Mouse (Mus musculus) frontal cortex, postnatal 25 days (tissue): ENCODE results near the gene Klhl3.
"Not testable (repeated sequence)": the region's sequence is repeated elsewhere in the genome, so short reads cannot be mapped to it uniquely, and the experiment has no call there.

Source experiments
- DNase-seq, 2 experiments: peaks; one replicate each; pipeline ENCODE4 v3.0.0; 2022; ENCODE audit warnings: low spot score in 2 of 2

Klhl3 gene

DNA sequence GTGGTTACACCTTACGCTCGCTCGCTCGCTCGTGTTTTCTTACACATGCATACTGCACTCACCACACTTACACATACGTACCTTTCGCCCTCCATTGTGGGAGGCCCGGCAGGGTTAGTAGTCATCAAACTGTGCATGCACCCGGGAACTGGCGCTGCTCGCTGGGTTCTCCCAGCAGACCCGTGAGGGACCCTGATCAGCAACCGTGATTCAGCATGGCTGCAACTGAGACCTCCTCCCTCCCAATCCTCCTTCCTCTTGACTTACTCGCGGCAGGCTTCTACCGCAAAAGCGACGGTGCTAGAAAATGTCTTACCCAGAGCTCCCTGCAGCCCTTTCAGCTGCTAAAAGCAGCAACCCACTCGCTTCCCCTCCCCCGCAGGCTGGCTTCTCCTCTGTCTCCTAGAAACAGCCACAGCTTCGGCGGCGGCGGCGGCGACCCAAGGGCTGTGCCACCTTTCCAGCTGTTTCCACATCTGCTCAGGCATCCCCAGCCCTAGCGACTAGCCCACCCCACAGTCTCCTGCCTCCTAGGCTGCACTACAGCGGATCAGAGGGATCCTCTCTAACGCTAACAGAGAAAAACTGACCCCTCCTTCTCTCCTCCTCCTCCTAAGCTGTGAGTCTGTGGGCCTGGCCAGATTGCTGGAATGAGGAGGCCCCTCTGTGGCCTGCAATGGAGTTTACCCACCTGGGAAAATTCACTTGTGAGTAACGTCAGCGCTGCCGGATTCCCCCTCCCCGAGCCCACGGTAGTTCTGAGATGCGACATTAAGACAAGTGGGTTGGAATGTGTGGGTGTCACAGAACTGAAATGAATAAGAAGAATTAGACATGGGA lies at the start of gene Klhl3:
TSS of gene Klhl3 (minus strand) at position 532 of the 840 bp plus-strand sequence.
- DNase-seq: peak; percentile 73 to 81

DNA sequence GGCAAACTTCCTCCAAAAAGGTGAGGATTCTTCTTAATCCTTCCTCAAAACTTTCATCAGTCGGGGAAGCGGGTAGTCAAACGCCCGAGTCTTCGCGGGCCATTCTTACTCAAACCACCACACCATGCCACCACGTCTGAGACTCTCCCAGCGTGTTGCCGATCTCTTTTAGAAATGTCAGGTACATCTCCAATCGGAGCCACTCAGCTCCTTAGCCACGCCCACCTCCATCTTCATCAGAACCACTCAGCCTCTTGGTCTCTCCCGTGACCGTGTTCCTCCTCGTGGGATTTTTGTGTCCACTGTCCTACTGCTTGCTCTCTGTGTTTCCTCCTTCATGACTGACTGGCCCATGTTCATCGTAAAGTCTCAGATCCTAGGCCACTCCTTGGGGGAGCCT lies 47.4 kb upstream of the Klhl3 start:
- no peak for DNase-seq

DNA sequence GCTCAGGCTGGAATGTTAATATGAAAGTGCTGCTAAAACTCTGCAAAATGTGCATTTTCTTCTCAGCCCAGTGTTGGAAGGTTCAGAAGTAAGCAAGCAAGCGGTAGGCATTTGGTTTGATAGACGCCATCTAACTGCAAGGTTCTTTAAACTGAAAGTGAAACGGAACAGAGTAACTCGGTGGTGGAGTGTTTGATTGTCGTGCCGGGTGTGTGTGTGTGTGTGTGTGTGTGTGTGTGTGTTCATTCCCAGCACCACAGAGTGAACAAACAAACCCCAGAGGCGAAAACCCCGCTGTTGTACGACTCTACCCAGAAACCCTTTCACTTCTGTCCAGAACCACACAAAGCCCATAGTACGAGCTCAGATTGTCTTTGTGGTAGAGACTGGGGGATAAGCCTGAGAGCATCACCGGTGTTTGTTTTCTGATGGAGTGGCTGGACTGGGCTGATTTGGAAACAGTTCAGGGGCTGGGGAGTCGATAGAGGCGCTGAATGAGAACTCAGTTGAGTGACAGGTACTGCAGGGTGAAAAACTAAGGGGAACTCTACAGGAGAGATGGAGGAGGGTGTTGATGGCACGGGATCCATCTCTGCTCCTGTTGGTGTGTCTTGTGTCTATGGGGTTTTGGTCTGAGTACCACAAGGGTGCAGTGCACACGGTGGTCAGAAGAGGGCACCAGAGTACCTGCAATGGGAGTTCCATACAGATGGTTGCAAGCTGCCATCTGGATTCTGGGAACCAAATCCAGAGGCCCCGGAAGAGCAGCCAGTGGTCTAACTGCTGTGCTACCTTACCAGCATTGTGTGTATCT lies 44.9 kb upstream of the Klhl3 start:
- peak; percentile 84 to 85 for DNase-seq

DNA sequence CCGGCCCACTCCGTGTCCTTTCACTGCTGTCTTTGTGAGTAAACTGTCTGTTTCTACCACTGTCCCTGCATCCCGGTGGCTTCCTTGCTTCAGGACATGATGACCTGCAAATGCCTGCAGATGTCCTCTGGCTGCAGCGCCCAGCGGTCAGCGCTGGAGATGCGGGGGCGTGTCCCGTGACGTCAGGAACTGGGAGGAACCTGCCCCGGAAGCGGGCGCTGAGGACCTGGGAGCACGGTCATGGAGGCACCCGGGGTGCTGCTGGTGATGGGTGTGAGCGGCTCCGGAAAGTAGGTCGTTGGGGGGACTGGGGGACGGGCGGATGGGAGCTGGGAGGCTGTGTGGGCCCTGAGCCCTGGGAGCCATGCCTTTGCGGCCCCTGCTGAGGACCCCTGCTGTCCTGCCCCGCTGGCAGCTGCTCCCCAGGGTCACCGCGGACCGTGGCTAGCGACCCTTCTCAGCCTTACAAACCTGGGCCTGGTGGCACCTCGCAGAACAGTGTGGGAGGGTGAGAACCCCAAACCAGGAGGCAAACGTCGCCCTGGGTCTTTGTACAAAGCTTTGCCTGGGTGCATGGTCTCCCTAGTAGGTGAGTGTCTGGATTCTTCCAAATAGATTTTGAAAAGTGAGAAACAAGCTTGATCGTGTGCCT lies 44.2 kb upstream of the Klhl3 start, which contains the start of gene Idnk:
TSS of gene Idnk (plus strand) at position 203 of the 652 bp plus-strand sequence.
- peak; percentile 64 to 69 for DNase-seq

DNA sequence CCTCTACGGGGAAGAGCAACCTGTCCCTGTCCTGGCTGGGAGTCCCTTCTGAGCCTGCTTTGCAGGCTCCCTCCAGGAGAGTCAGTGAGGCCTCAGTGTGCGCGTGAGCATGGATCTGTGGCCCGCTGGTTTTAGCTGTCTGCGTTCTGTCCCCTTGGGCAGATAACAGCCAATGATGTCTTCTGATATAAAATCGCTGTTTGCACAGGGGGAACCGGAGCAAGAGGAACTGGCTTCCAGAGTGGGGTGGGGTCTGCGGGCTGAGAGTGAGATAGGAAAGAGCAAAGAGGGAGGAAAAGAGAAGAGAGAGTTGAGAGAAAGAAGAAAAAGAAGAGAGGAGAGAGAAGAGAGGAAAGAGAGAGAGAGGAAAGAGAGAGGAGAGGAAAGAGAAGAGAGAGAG lies 43.6 kb upstream of the Klhl3 start:
- DNase-seq: no peak

DNA sequence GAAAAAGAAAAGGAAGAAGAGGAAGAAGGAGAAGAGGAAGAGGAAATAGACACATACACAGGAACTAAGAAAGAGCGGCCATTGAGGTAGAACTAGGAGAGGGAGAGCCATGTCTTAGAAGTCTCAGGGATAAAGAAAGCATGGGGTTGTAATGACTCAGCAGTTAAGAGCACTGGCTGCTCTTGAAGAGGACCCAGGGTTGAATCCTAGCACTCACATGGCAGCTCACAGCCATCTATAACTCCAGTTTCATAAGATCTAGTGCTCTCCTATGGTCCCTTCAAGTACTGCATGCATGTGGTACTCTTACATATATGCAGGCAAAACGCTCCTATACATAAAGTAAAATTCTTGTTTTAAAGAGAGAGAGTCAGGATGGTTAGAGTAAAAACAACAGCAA lies 42.6 kb upstream of the Klhl3 start:
- DNase-seq: no peak

DNA sequence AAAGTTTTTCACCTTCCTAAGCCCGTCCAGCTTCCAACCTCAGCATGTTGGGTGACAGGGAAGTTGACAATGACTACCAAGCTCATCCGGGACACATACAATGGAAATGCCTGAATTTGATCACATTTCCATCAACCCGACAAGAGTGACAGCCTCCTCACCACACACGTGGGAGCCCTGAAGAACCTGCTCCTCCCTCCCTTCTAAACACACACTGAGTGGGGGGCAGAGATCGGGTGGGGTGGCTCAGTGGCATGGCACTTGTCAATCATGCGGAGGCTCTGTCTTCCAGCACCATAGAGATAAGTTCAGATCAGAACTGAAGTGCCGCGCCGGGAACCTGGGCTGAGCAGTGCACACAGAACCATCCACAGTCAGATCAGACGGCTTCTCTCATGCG lies 37.0 kb upstream of the Klhl3 start:
- DNase-seq: no peak

DNA sequence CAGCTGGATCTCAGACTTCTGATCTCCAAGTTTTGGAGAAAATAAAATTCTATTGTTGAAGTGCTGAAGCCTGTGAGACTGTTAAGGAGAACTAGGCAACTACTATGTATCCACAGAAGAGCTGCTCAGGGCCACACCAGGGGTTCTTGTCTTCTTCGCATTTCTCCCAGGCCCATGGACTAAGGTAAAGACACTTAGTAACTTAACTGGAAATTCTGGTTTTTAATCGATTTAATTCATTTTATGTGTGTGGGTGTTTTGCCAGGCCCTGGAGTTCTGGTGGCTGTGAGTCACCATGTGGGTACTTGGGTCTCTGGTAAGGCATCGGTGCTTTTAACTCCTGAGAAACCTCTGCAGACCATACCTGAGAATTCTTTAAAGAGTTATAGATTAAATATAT lies 36.2 kb upstream of the Klhl3 start:
- no peak for DNase-seq

DNA sequence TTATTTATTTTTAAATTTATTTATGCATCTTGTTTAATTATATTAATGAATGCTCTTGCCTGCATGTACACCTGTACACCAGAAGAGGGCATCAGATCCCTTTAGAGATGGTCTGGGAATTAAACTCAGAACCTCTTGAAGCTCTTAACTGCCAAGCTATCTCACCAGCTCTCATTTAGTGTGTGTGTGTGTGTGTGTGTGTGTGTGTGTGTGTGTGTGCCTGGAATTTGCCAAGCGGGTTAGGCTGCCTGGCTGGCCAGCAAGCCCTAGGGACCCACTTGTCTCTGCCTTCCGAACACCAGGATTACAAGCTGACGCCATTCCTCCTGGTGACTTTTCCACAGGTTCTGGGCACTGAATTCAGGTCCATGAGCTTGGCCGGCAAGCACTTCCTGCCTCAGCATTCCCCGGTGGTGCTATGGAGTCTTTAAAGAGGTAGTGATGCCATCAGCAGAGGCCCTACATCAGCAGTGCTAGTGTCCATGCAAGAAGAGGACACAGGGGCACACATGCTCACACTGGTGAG lies 35.7 kb upstream of the Klhl3 start:
- no peak for DNase-seq

DNA sequence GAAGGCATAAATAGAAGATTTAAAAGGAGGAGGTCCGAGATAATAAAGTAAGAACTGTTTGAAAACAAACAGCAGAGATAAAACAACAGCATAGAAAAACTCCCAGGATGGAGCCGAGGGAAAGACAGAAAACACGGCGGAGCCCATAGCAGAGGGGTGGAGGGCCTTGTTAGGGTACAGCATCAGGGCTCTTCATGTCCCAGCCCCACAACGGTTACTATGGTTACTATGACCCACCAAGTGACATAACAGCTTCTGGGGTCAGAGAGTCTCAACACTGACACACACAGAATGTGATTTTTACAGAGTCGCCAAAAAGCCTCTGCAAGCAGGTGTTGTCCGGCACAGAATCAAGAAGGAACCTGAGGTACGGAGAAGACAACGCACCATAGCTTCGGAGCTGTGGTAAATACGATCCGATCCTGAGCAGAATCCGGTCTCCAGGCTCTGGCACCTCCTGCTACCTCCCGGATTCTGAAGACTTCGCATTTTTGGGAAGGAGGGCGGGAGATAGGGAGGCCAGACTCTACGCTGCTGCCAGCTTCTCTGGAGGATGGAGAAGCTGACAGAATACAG lies 35.0 kb upstream of the Klhl3 start:
- no peak for DNase-seq

DNA sequence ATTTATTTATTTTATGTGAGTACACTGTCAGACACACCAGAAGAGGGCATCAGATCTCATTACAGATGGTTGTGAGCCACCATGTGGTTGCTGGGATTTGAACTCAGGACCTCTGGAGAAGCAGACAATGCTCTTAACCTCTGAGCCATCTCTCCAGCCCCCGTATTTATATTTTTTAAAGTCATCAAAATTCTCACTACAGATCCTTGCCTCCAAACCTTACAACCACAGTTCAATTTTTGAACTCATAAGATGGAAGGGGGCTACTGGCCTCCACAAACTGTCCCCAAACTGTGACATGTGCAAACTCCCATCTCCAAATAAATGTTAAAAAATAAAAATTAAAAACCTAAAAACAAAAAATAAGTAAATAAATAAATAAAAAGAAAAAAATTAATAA lies 34.4 kb upstream of the Klhl3 start:
- no peak for DNase-seq

DNA sequence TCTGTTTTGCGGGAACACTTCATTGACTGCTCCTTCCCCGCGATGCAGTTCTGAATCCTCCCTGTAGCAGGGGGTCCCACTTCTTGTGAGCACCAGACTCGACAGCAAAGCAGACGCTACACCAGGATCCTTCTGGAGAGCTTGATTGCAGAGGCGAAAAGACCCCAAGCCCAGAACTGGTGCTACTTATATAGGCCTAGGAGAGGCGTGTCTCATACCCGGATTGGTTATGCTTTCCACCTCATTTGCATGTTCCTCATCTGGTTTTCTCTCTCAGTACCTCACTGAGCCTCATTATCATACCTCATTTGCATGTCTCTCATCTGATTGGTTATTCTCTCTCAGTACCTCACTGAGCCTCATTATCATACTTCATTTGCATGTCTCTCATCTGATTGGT lies 33.2 kb upstream of the Klhl3 start:
- not testable (repeated sequence) for DNase-seq

DNA sequence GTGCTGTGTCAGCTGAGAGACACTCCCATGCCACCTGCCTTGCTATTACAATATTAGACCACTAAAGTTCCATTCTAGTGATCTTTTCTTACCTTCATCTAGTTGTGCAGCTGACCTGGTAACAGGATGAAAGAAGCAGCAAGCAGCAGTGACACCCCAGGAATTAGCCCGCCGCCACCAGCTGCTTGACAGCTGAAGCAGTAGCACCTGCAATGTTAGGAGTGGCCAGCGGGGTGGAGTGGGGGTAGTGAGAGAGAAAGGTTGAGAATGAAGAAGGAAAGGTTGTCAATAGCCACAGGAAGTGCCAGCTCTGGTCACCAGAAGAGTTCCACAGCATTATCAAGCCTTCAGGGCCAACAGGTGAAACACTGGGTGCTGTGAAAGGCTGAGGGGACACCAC lies 18.3 kb upstream of the Klhl3 start:
- DNase-seq: no peak

DNA sequence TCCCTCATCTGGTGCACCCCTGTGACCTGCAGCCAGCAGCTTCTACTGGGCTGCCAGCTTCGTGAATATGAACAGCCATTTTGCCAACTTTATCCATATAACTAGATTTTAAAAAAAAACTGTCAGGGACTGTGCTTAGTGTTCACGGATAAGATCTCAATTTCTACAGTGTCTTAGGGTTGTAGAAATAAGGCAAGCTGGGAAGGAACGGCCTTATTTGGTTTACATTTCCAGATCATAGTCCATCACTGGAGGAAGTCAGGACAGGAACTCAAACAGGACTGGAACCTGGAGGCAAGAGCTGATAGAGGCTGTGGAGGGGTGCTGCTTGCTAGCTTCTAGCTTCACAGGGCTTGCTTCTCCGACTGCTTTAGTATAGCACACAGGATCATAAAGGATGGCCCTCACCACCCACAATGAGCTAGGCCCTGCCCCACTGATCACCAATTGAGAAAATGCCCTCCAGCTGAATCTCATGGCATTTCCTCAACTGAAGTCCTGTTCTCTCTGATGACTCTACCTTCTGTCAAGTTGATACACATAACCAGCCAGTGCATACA lies 16.4 kb upstream of the Klhl3 start:
- DNase-seq: no peak

DNA sequence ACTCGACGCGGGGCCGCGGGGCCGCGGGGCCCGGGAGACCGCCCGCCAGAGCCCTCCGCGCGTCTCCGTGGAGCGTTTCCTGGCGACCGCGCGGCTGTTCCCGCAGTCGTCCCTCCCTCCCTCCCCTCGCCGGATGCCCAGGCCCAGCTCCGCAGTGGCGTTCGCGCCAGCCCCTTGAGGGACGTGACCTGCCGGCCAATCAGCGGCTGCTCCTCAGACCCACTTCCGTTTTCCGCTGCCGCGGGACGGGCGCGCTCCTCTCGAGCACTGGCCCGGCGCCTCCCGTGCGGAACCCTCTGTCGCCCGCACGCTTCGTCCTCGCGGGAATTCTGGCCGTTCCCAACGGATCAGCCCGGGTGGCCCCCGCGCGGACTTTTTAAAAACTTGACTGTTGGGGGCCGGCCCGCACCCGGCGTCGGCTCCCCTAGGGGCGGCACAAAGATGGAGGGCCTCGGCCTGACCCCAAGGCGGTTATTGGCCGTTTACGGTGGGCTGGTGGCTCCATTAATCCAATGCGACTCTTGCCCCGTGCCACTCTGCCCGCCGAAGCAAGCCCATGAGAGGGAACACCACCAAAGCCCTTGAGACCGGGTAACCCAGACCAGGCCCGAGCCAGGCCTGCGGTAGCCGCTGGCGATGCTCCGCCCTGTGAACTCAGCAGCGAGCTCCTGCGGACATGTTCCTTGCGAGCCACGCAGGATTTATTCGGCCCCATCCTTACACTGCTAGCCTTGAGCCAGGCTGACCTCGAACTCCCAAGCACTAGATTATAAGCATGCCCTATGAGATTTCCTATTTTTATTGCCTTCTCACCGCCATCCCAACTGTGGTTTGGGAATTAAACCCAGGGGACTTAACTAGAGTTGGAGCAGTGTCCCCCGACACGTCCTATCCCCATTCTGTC lies 15.6 kb upstream of the Klhl3 start:
- DNase-seq: peak; percentile 89 to 90

DNA sequence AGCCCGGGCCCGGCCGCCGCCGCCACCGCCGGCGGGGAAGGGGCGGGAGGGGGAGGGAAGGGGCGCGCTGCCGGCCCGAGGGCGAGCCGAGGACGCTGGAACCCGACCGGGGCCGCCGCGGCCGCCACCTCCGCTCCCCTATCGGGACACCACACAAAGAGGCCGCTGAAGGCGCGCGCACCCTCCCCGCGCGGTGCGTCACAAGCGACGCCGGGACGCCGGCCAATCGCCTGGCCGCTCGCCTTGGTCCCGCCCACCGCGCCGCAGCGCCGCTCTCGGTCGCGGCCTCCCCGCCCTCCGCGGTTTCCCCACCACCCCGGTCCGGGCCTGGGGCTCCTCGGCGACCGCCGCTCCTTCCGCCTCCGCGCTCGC lies 15.0 kb upstream of the Klhl3 start, which contains the start of gene Hnrnpa0:
TSS of gene Hnrnpa0 (minus strand) at position 161 of the 372 bp plus-strand sequence.
- peak; percentile 86 to 90 for DNase-seq

DNA sequence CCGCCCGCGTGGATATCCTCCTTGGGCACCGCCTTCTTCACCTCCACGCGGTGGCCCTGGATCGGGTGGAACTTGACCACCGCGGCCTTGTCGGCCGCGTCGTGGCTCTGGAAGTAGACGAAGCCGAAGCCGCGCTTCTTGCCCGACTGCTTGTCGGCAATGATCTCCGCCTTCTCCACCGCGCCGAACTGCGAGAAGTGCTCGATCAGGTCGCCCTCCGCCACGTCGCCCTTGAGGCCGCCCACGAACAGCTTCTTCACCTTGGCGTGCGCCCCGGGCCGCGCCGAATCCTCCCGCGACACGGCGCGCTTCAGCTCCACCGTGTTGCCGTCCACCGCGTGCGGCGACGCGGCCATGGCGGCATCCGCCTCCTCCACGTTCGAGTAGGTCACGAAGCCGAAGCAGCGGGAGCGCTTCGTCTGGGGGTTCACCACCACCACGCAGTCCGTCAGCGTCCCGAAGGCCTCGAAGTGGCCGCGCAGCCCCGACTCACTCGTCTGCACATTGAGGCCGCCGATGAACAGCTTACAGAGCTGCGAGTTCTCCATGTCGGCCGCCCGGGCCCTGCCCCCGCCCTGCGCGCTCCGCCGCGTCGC lies 14.5 kb upstream of the Klhl3 start:
- DNase-seq: peak; percentile 46 to 61

DNA sequence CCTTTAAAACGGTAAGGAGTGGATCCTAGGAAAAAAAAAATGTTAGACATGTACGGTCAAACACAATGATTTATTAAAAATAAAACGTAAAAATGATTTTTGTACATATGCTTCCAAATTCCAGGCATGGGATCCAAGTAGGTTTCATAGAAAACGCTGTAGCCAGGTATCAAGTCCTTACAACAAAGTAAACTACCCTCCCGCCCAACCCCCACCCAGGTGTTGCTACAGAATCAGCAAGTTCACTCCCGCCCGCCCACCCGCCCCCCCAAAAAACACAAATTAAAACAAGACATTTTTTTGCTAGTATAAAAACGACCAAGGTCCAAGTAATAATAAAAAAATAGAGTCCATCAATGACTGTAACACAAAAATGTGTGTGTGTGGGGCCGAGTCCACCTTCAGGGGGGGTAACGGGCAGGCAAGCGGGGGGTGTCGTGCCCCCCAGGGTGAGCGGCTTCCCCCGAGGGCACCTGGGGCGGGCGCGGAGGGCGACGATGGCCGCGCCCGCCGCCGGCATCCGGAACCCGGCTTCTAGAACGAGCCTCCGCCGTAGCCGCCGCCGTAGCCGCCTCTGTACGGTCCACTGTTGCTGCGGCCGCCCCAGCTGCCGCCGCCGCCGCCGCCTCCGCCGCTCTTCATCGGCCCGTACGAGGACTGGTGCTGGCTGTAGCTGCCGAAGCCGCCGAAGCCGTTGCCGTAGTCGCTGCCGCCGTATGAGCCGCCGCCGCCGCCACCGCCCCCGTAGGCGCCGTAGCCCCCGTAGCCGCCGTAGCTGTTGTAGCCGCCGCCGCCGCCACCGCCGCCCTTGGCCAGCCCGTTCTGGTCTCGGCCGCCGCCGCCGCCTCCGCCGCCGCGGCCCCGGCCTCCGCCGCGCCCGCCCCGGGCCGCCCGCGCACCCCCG lies 13.7 kb upstream of the Klhl3 start:
- DNase-seq: no peak

DNA sequence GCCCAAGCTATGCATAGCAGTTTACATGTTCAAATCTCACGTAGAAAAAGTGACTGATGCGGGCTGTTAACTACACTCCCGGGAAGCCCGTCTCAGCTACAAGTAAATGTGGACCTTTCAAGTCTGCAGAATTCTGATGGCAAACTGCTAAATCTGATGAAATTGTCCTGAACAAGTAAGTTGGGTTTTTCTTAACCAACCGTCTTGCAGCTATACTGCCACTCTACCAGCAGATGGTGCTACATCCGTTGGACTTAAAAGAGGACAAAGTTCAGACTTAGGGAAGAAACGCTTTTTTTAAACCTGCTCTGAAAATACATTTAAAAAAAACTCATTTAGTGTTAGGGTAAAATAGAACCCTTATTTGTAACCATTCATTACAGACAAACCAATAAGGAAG lies 12.7 kb upstream of the Klhl3 start:
- DNase-seq: no peak
